8 mouse cellular contexts compared by ENCODE assay signal in genomic region chr4:116627359-116627716, GRCm38 (mm10). TPM values are rescaled to one million over a fixed set of nuclear protein-coding genes. Genes with fewer than 3 reads are reported as not detected.
DNase-seq lines count a peak whose midpoint lies in the region; ATAC-seq and TF ChIP-seq lines count a peak whose summit lies in the region.

No protein-coding gene starts in this region.

- peaks cover 2% of the 10 kb centered on the region; the same call in 1 of the 2 replicates for H3K79me2 ChIP-seq in heart, adult 2 months (replicated peaks; ENCODE audit: control insufficient read depth, insufficient read depth, low read length)

- TF ChIP-seq EP300 in heart, adult 2 months (IDR thresholded peaks at IDR 0.05; ENCODE audit: insufficient read depth, low read depth, low read length) = peak; percentile 64; the same call in 1 of the 2 replicates

- peaks cover 13% of the 10 kb centered on the region; the same call in 1 of the 2 replicates for H3K36me3 ChIP-seq in embryonic facial prominence, embryonic 14.5 days (ENCODE audit: control insufficient read depth, insufficient read depth, low read length)
- H3K36me3 ChIP-seq in heart, adult 2 months (ENCODE audit: control insufficient read depth, insufficient read depth, low read length) = no peaks in the 10 kb centered on the region; the same call in 1 of the 2 replicates
- H3K36me3 ChIP-seq in kidney, adult 2 months (ENCODE audit: control insufficient read depth, insufficient read depth, low read length) = no peaks in the 10 kb centered on the region
- peaks cover 3% of the 10 kb centered on the region; the same call in 1 of the 2 replicates for H3K36me3 ChIP-seq in limb, embryonic 11.5 days (ENCODE audit: control insufficient read depth, insufficient read depth, low read length)
- peaks cover 18% of the 10 kb centered on the region for H3K36me3 ChIP-seq in midbrain, embryonic 13.5 days

- 0 out of 2 replicates have a peak, but pooled peaks have one; percentile 12 for TF ChIP-seq CTCF in bone marrow, adult 2 months (IDR thresholded peaks at IDR 0.05; ENCODE audit: control insufficient read depth, insufficient read depth, low read length)
- no peak for TF ChIP-seq CTCF in heart, adult 2 months (IDR thresholded peaks at IDR 0.05)
- no peak for TF ChIP-seq CTCF in kidney, adult 2 months (conservative IDR thresholded peaks at IDR 0.05; ENCODE audit: insufficient read depth, insufficient read length, low read depth, low read length)

- H3K4me2 ChIP-seq in embryonic facial prominence, embryonic 14.5 days (ENCODE audit: low read depth, low read length) = peak overlapping the region; percentile 79
- H3K4me2 ChIP-seq in limb, embryonic 11.5 days (ENCODE audit: low read depth, severe bottlenecking) = peak overlapping the region; percentile 46
- peak overlapping the region; percentile 74 for H3K4me2 ChIP-seq in midbrain, embryonic 13.5 days (replicated peaks)

- H3K4me3 ChIP-seq in bone marrow, adult 2 months (replicated peaks; ENCODE audit: control insufficient read depth, low read depth, low read length) = peak overlapping the region; percentile 92
- H3K4me3 ChIP-seq in embryonic facial prominence, embryonic 14.5 days (ENCODE audit: low read depth, low read length) = peak overlapping the region; percentile 100
- H3K4me3 ChIP-seq in heart, adult 2 months = peak overlapping the region; percentile 99
- peak overlapping the region; percentile 59 for H3K4me3 ChIP-seq in kidney, adult 2 months (ENCODE audit: insufficient read depth, low read depth, low read length)
- peak overlapping the region; percentile 98 for H3K4me3 ChIP-seq in limb, embryonic 11.5 days (ENCODE audit: low read depth, low read length)
- peak overlapping the region; percentile 99 for H3K4me3 ChIP-seq in midbrain, embryonic 13.5 days (replicated peaks)

- intact Hi-C loops in heart, adult 2 months (cut with DNase I) = loop anchor here (1.0 to 2.0 kb wide), 2 partner anchors 23 to 58 kb away; partner anchors contain the start of genes Akr1a1 and Prdx1

- peaks cover 1% of the 10 kb centered on the region; the same call in 1 of the 2 replicates for H3K4me1 ChIP-seq in bone marrow, adult 2 months (ENCODE audit: control insufficient read depth, insufficient read depth, low read length)
- peaks cover 11% of the 10 kb centered on the region for H3K4me1 ChIP-seq in embryonic facial prominence, embryonic 14.5 days (ENCODE audit: control insufficient read depth, insufficient read depth, low read length)
- peaks cover 3% of the 10 kb centered on the region; the same call in 1 of the 2 replicates for H3K4me1 ChIP-seq in heart, adult 2 months (ENCODE audit: control insufficient read depth, insufficient read depth, low read length)
- H3K4me1 ChIP-seq in kidney, adult 2 months (ENCODE audit: control insufficient read depth, insufficient read depth, low read length) = peaks cover 4% of the 10 kb centered on the region; the same call in 1 of the 2 replicates
- no peaks in the 10 kb centered on the region for H3K4me1 ChIP-seq in limb, embryonic 11.5 days (ENCODE audit: control insufficient read depth, insufficient read depth, low read length)
- peaks cover 24% of the 10 kb centered on the region for H3K4me1 ChIP-seq in midbrain, embryonic 13.5 days (replicated peaks)

- WGBS in bone marrow, adult 2 months = under 1% methylated on average over 13 of the region's 13 CpGs
- 0% methylated on average over 13 of the region's 13 CpGs for WGBS in embryonic facial prominence, embryonic 14.5 days
- WGBS in heart, adult 2 months = 0% methylated on average over 13 of the region's 13 CpGs
- under 1% methylated on average over 13 of the region's 13 CpGs for WGBS in kidney, adult 2 months
- WGBS in limb, embryonic 11.5 days = 0% methylated on average over 13 of the region's 13 CpGs
- under 1% methylated on average over 13 of the region's 13 CpGs for WGBS in midbrain, embryonic 13.5 days

- H3K9me3 ChIP-seq in embryonic facial prominence, embryonic 14.5 days (ENCODE audit: control insufficient read depth, low read length) = no peaks in the 10 kb centered on the region
- no peaks in the 10 kb centered on the region for H3K9me3 ChIP-seq in limb, embryonic 11.5 days (ENCODE audit: control insufficient read depth, low read length)
- H3K9me3 ChIP-seq in midbrain, embryonic 13.5 days = no peaks in the 10 kb centered on the region

- no peaks in the 10 kb centered on the region for H3K27me3 ChIP-seq in embryonic facial prominence, embryonic 14.5 days (replicated peaks; ENCODE audit: control insufficient read depth, insufficient read depth, low read length)
- no peaks in the 10 kb centered on the region for H3K27me3 ChIP-seq in heart, adult 2 months (ENCODE audit: control insufficient read depth, insufficient read depth, low read length)
- H3K27me3 ChIP-seq in kidney, adult 2 months (replicated peaks; ENCODE audit: control insufficient read depth, insufficient read depth, low read length) = no peaks in the 10 kb centered on the region
- H3K27me3 ChIP-seq in limb, embryonic 11.5 days (ENCODE audit: control insufficient read depth, insufficient read depth, low read length) = no peaks in the 10 kb centered on the region
- H3K27me3 ChIP-seq in midbrain, embryonic 13.5 days = no peaks in the 10 kb centered on the region

- TF ChIP-seq POLR2A in bone marrow, adult 2 months (IDR thresholded peaks at IDR 0.05; ENCODE audit: borderline replicate concordance, control insufficient read depth, low read depth, low read length) = peak; percentile 57; the same call in 1 of the 2 replicates
- peak; percentile 95 for TF ChIP-seq POLR2A in heart, adult 2 months (IDR thresholded peaks at IDR 0.05; ENCODE audit: insufficient read depth, low read depth, low read length)
- TF ChIP-seq POLR2A in kidney, adult 2 months (IDR thresholded peaks at IDR 0.05; ENCODE audit: low read depth, low read length) = peak; percentile 80

- peak overlapping the region; percentile 96 for H3K9ac ChIP-seq in embryonic facial prominence, embryonic 14.5 days (ENCODE audit: low read depth, low read length)
- peak overlapping the region; percentile 94 for H3K9ac ChIP-seq in heart, adult 2 months (ENCODE audit: low read depth, low read length)
- peak overlapping the region; percentile 97 for H3K9ac ChIP-seq in limb, embryonic 11.5 days (ENCODE audit: low read length)
- H3K9ac ChIP-seq in midbrain, embryonic 13.5 days (replicated peaks) = peak overlapping the region; percentile 87

- ATAC-seq in embryonic facial prominence, embryonic 14.5 days (ENCODE audit: low read depth) = peak; percentile 92
- peak; percentile 89 for ATAC-seq in limb, embryonic 11.5 days (ENCODE audit: insufficient number of reproducible peaks, low FRiP score, low TSS enrichment, low read depth)
- peak; percentile 93 for ATAC-seq in midbrain, embryonic 13.5 days

- DNase-seq in A20 (ENCODE audit: low read depth, low spot score) = peak; percentile 96
- peak; percentile 95 for DNase-seq in embryonic facial prominence, embryonic 14.5 days (ENCODE audit: low spot score)
- DNase-seq in heart, adult 2 months = peak; percentile 92 to 93
- DNase-seq in kidney, adult 2 months = peak; percentile 96
- DNase-seq in limb, embryonic 11.5 days (ENCODE audit: low spot score) = peak; percentile 96
- DNase-seq in spleen, adult 18-20 months = peak; percentile 81 to 93

- peak overlapping the region; percentile 87 for H3K27ac ChIP-seq in bone marrow, adult 2 months (ENCODE audit: control insufficient read depth, insufficient read depth, low read depth, low read length, poor library complexity)
- H3K27ac ChIP-seq in embryonic facial prominence, embryonic 14.5 days (replicated peaks; ENCODE audit: low read depth, low read length) = peak overlapping the region; percentile 97
- peak overlapping the region; percentile 85 for H3K27ac ChIP-seq in heart, adult 2 months
- H3K27ac ChIP-seq in kidney, adult 2 months (ENCODE audit: insufficient read depth, low read depth, low read length) = peak overlapping the region; percentile 2; the same call in 1 of the 2 replicates
- H3K27ac ChIP-seq in limb, embryonic 11.5 days (replicated peaks; ENCODE audit: low read depth, low read length) = peak overlapping the region; percentile 93
- peak overlapping the region; percentile 96 for H3K27ac ChIP-seq in midbrain, embryonic 13.5 days

RNA-seq across cellular contexts. Expression of gene Nasp, which starts 0.4 kb away (rescaled TPM):
- polyA plus RNA-seq in bone marrow, adult 2 months (2011; ENCODE audit: insufficient read depth, insufficient read length, low replicate concordance, missing spikeins) = 112 and 154 TPM in 2 replicates
- 99.2 and 113 TPM in 2 replicates for polyA plus RNA-seq in embryonic facial prominence, embryonic 14.5 days (2014; fragmentation: Nextera tagmentation; extraction: Ambion mirVana)
- total RNA-seq in heart, adult 2 months (2021) = 10 to 100 TPM; 16.9 to 18.3 TPM
- 3.0 and 7.1 TPM in 2 replicates for polyA plus RNA-seq in heart, adult 2 months (2012; rRNA removed)
- 2.5 and 3.9 TPM in 2 replicates for polyA plus RNA-seq in kidney, adult 2 months (2012; rRNA removed)
- 402 and 418 TPM in 2 replicates for polyA plus RNA-seq in limb, embryonic 11.5 days (2014; fragmentation: Nextera tagmentation; extraction: Ambion mirVana)
- polyA plus RNA-seq in midbrain, embryonic 13.5 days (2015; fragmentation: Nextera tagmentation; extraction: Ambion mirVana) = 131 and 148 TPM in 2 replicates

RNA-seq across cellular contexts. Expression of gene Akr1a1, which starts 24.1 kb away (rescaled TPM):
- 239 and 421 TPM in 2 replicates for polyA plus RNA-seq in bone marrow, adult 2 months (2011; ENCODE audit: insufficient read depth, insufficient read length, low replicate concordance, missing spikeins)
- 762 and 846 TPM in 2 replicates for polyA plus RNA-seq in embryonic facial prominence, embryonic 14.5 days (2014; fragmentation: Nextera tagmentation; extraction: Ambion mirVana)
- 100 to 1,000 TPM; 281 to 289 TPM for total RNA-seq in heart, adult 2 months (2021)
- 247 and 371 TPM in 2 replicates for polyA plus RNA-seq in heart, adult 2 months (2012; rRNA removed)
- polyA plus RNA-seq in kidney, adult 2 months (2012; rRNA removed) = 2,926 and 3,067 TPM in 2 replicates
- polyA plus RNA-seq in limb, embryonic 11.5 days (2014; fragmentation: Nextera tagmentation; extraction: Ambion mirVana) = 677 and 736 TPM in 2 replicates
- polyA plus RNA-seq in midbrain, embryonic 13.5 days (2015; fragmentation: Nextera tagmentation; extraction: Ambion mirVana) = 613 and 617 TPM in 2 replicates

RNA-seq across cellular contexts. Expression of gene Ccdc17, which starts 30.9 kb away (rescaled TPM):
- polyA plus RNA-seq in bone marrow, adult 2 months (2011; ENCODE audit: insufficient read depth, insufficient read length, low replicate concordance, missing spikeins) = 4.8 and 6.4 TPM in 2 replicates
- polyA plus RNA-seq in embryonic facial prominence, embryonic 14.5 days (2014; fragmentation: Nextera tagmentation; extraction: Ambion mirVana) = 4.2 and 8.0 TPM in 2 replicates
- 1 to 10 TPM; 2.9 to 3.4 TPM for total RNA-seq in heart, adult 2 months (2021)
- 4.5 and 8.1 TPM in 2 replicates for polyA plus RNA-seq in heart, adult 2 months (2012; rRNA removed)
- polyA plus RNA-seq in kidney, adult 2 months (2012; rRNA removed) = 9.1 and 10.4 TPM in 2 replicates
- 1.3 and 1.6 TPM in 2 replicates for polyA plus RNA-seq in limb, embryonic 11.5 days (2014; fragmentation: Nextera tagmentation; extraction: Ambion mirVana)
- 5.8 and 5.9 TPM in 2 replicates for polyA plus RNA-seq in midbrain, embryonic 13.5 days (2015; fragmentation: Nextera tagmentation; extraction: Ambion mirVana)

RNA-seq across cellular contexts. Expression of gene Prdx1, which starts 58.0 kb away (rescaled TPM):
- 134 and 410 TPM in 2 replicates for polyA plus RNA-seq in bone marrow, adult 2 months (2011; ENCODE audit: insufficient read depth, insufficient read length, low replicate concordance, missing spikeins)
- polyA plus RNA-seq in embryonic facial prominence, embryonic 14.5 days (2014; fragmentation: Nextera tagmentation; extraction: Ambion mirVana) = 1,105 and 1,130 TPM in 2 replicates
- 100 to 1,000 TPM; 447 to 516 TPM for total RNA-seq in heart, adult 2 months (2021)
- polyA plus RNA-seq in heart, adult 2 months (2012; rRNA removed) = 168 and 392 TPM in 2 replicates
- 282 and 478 TPM in 2 replicates for polyA plus RNA-seq in kidney, adult 2 months (2012; rRNA removed)
- 1,258 and 1,286 TPM in 2 replicates for polyA plus RNA-seq in limb, embryonic 11.5 days (2014; fragmentation: Nextera tagmentation; extraction: Ambion mirVana)
- polyA plus RNA-seq in midbrain, embryonic 13.5 days (2015; fragmentation: Nextera tagmentation; extraction: Ambion mirVana) = 516 and 536 TPM in 2 replicates

Comparison
In these comparisons a context has a peak if more than half of its experiments do, and no peak if none do; other contexts are left out.
1. Peak in every context shown above with its lines: DNase-seq, ATAC-seq, H3K4me3 ChIP-seq and H3K27ac ChIP-seq.
2. H3K27ac ChIP-seq: peak in every context shown above with its lines; median percentile 97 in embryonic facial prominence, embryonic 14.5 days; 96 in midbrain, embryonic 13.5 days; 93 in limb, embryonic 11.5 days; 87 in bone marrow, adult 2 months; 85 in heart, adult 2 months; 2 in kidney, adult 2 months.
3. RNA of gene Nasp, which starts 0.4 kb away (polyA plus RNA-seq): 402 to 418 TPM in limb, embryonic 11.5 days, 112 to 154 TPM in bone marrow, adult 2 months, 131 to 148 TPM in midbrain, embryonic 13.5 days and 99.2 to 113 TPM in embryonic facial prominence, embryonic 14.5 days; 2.5 to 3.9 TPM in kidney, adult 2 months and 3.0 to 7.1 TPM in heart, adult 2 months; every median in the first group is over 10 times any median in the second.